9 mouse cellular contexts compared by ENCODE assay signal in the genomic region with DNA sequence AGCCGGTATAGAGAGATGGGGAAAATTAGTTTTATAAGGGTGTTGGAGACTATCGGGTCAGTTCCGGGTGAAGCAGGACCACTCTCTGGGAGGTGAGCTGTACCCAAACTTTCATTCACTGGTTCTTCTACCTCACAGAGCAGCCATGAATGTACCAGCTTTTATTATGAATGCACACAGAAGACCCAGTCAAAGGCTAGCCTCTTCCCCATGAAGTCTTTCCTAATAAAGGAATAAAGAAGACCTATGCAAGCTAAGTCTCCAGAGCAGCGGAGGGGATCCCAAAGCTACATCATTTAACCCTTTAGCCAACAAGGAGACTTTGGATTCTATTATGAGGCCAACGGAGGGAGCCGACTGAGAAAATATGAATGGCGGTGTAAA. TPM values are rescaled to one million over a fixed set of nuclear protein-coding genes. Genes with fewer than 3 reads are reported as not detected.
DNase-seq lines count a peak whose midpoint lies in the region; ATAC-seq lines count a peak whose summit lies in the region.
"Had no signal": no experiment of that assay in that cellular context is flagged by ENCODE, and none has a peak within 500 bp of the region (broad histone marks: within the 10 kb centered on the region; RNA-seq: fewer than 3 reads in every experiment).

No protein-coding gene starts in this region.

- H3K27me3 ChIP-seq in liver, embryonic 15.5 days = peaks cover 87% of the 10 kb centered on the region
- H3K27me3 ChIP-seq in limb, embryonic 11.5 days (ENCODE audit: control insufficient read depth, insufficient read depth, low read length) = peaks cover 55% of the 10 kb centered on the region
- H3K27me3 ChIP-seq in stomach, embryonic 15.5 days (replicated peaks) = peaks cover 48% of the 10 kb centered on the region

- H3K4me2 ChIP-seq in liver, embryonic 15.5 days = peak overlapping the region; percentile 33; the same call in 1 of the 2 replicates
- peak overlapping the region; percentile 57; the same call in 1 of the 2 replicates for H3K4me2 ChIP-seq in limb, embryonic 11.5 days (ENCODE audit: low read depth, severe bottlenecking)
- H3K4me2 ChIP-seq in stomach, embryonic 15.5 days = peak overlapping the region; percentile 85

- no peak overlapping the region for H3K4me3 ChIP-seq in liver, embryonic 15.5 days (replicated peaks)
- no peak overlapping the region for H3K4me3 ChIP-seq in limb, embryonic 11.5 days (ENCODE audit: low read depth, low read length)
- peak overlapping the region; percentile 39 for H3K4me3 ChIP-seq in stomach, embryonic 15.5 days (replicated peaks)

- no peak overlapping the region for H3K9ac ChIP-seq in liver, embryonic 15.5 days
- no peak overlapping the region for H3K9ac ChIP-seq in limb, embryonic 11.5 days (ENCODE audit: low read length)
- no peak overlapping the region for H3K9ac ChIP-seq in stomach, embryonic 15.5 days

- H3K36me3 ChIP-seq in liver, embryonic 15.5 days (replicated peaks) = no peaks in the 10 kb centered on the region
- H3K36me3 ChIP-seq in limb, embryonic 11.5 days (ENCODE audit: control insufficient read depth, insufficient read depth, low read length) = no peaks in the 10 kb centered on the region
- no peaks in the 10 kb centered on the region for H3K36me3 ChIP-seq in stomach, embryonic 15.5 days

- no peaks in the 10 kb centered on the region; the same call in 1 of the 2 replicates for H3K4me1 ChIP-seq in liver, embryonic 15.5 days (replicated peaks)
- H3K4me1 ChIP-seq in limb, embryonic 11.5 days (ENCODE audit: control insufficient read depth, insufficient read depth, low read length) = peaks cover 6% of the 10 kb centered on the region; the same call in 1 of the 2 replicates
- H3K4me1 ChIP-seq in stomach, embryonic 15.5 days = peaks cover 28% of the 10 kb centered on the region

- ATAC-seq in liver, embryonic 15.5 days (ENCODE audit: insufficient read depth) = no peak
- no peak for ATAC-seq in limb, embryonic 11.5 days (ENCODE audit: insufficient number of reproducible peaks, low FRiP score, low TSS enrichment, low read depth)
- no peak for ATAC-seq in stomach, embryonic 15.5 days (ENCODE audit: insufficient read depth, low FRiP score, low read depth)
- no peak for ATAC-seq in CD4-positive, CD25-positive, alpha-beta regulatory T cell, adult 4 months

- no peak overlapping the region for H3K27ac ChIP-seq in liver, embryonic 15.5 days (replicated peaks)
- no peak overlapping the region for H3K27ac ChIP-seq in limb, embryonic 11.5 days (replicated peaks; ENCODE audit: low read depth, low read length)
- H3K27ac ChIP-seq in stomach, embryonic 15.5 days = no peak overlapping the region

- no peaks in the 10 kb centered on the region for H3K9me3 ChIP-seq in liver, embryonic 15.5 days (replicated peaks)
- no peaks in the 10 kb centered on the region; the same call in 1 of the 2 replicates for H3K9me3 ChIP-seq in limb, embryonic 11.5 days (ENCODE audit: control insufficient read depth, low read length)
- H3K9me3 ChIP-seq in stomach, embryonic 15.5 days = no peaks in the 10 kb centered on the region

- peak; percentile 10 for DNase-seq in cerebellum, adult 8-10 months
- DNase-seq in cerebellum, adult 11 months = no peak
- DNase-seq in liver = no peak
- DNase-seq in limb, embryonic 11.5 days (ENCODE audit: low spot score) = no peak
- no peak for DNase-seq in layer of hippocampus, adult 8-10 months (ENCODE audit: low spot score in 2 of 2)

- 6% methylated on average over 7 of the region's 7 CpGs for WGBS in liver, embryonic 15.5 days (ENCODE audit: insufficient replicate concordance)
- WGBS in limb, embryonic 11.5 days = 1% methylated on average over 7 of the region's 7 CpGs
- WGBS in stomach, embryonic 15.5 days = 4% methylated on average over 7 of the region's 7 CpGs

RNA-seq across cellular contexts. Expression of gene Shc3, which starts 0.5 kb away (rescaled TPM):
- 0.07 TPM in 1 of 2 replicates, not detected in the other for polyA plus RNA-seq in liver, embryonic 15.5 days (2015; fragmentation: Nextera tagmentation; extraction: Ambion mirVana)
- 0.32 and 0.50 TPM in 2 replicates for polyA plus RNA-seq in limb, embryonic 11.5 days (2014; fragmentation: Nextera tagmentation; extraction: Ambion mirVana)
- polyA plus RNA-seq in stomach, embryonic 15.5 days (2015; fragmentation: Nextera tagmentation; extraction: Ambion mirVana) = 0.35 and 0.41 TPM in 2 replicates
- polyA plus RNA-seq in CD4-positive, CD25-positive, alpha-beta regulatory T cell, adult 4 months (2017; shearing (Covaris generic)) = not detected
- total RNA-seq in layer of hippocampus, adult 8-10 months (2022) = 100 to 1,000 TPM; 103 to 128 (median 120) TPM
- total RNA-seq: neutrophil, adult 5-6 weeks had no signal

Comparison
In these comparisons a context has a peak if more than half of its experiments do, and no peak if none do; other contexts are left out.
1. H3K4me2 ChIP-seq: peak in every context shown above with its lines; median percentile 85 in stomach, embryonic 15.5 days; 57 in limb, embryonic 11.5 days; 33 in liver, embryonic 15.5 days.